Mouse (Mus musculus): ENCODE results near the gene Mtx2. TPM values are rescaled to one million over a fixed set of nuclear protein-coding genes. Genes with fewer than 3 reads are reported as not detected.

The Mtx2 gene
- polyA plus RNA-seq, 1 experiment from 2014 or later = 187 TPM

DNA sequence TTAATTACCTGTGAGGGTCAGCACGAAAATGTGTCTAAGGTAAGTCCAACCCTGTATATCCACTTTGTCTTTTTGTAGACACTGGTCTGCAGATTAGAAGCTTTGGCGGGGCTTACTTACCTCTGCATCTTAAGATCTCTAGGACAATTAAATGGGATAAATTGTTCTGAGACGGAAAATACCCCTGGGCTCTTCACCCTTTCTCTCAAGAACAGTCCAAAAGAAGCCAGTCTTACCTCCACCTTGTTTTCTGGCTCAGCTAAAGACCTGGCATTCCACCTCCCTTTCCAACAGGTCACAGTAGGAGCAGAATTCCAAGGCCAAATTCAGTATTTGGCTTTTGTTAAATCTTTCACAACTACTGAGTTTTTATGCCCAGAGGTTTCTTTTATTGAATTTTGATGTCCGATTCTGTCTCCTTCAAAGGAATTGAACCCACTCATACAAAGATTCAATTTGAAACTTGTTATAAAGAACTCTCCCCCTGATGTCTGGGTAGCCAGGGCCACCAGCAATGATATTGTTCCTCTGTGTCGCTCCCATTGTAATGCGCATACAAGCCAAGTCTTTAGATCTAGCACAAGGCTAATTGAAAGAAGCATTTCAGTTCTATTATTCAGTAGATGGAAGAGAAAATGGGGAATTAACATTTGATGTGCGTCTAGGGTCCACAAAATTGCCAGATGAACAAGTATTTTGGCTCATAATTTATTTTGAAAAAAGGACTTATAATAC lies 67.4 kb downstream of the Mtx2 start:
- Histone ChIP-seq H3K4me2 (ENCODE audit: low read length) (no peak overlapping the region), H3K36me3 (ENCODE audit: control insufficient read depth, insufficient read depth, low read length) (no peaks in the 10 kb centered on the region), H3K27ac (replicated peaks in 1 of 2; ENCODE audit: control insufficient read depth in 1 of 2, insufficient read depth in 1 of 2, low read depth in 2 of 2, low read length in 2 of 2) (no peak overlapping the region), H3K4me1 (ENCODE audit: control insufficient read depth in 2 of 2, insufficient read depth in 2 of 2, low read length in 2 of 2) (no peaks in the 10 kb centered on the region), H3K27me3 (ENCODE audit: control insufficient read depth, insufficient read depth, low read length) (no peaks in the 10 kb centered on the region), H3K9ac (ENCODE audit: low read length) (no peak overlapping the region), H3K4me3 (ENCODE audit: control insufficient read depth in 1 of 2, insufficient read depth in 1 of 2, low read depth in 1 of 2, low read length in 2 of 2) (no peak overlapping the region), H3K9me3 (ENCODE audit: control insufficient read depth, low read length) (no peaks in the 10 kb centered on the region)
- WGBS = 85% methylated on average over 7 of the region's 7 CpGs
- ATAC-seq (ENCODE audit: insufficient number of reproducible peaks, insufficient read depth, low FRiP score, low read depth) = no peak

DNA sequence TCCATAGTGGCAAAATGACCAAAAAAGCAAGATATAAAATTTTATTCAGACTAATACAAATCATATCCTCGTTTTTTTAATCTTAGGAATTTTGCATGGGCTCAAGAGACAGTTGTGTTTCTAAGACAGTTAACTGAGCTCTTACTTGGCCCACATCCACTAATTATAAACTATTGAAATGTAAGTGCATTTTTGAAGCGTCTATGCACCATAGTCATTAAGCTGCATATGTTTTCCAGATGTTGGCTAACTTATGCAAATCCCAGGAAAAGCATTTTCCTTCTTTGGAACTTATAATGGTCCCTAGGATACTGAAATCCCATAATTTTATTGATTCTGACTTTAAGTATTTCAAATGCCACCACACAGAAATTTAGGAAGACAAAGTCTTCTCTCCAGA lies 68.5 kb downstream of the Mtx2 start:
- no peak overlapping the region for H3K27ac ChIP-seq (replicated peaks in 1 of 2; ENCODE audit: control insufficient read depth in 1 of 2, insufficient read depth in 1 of 2, low read depth in 2 of 2, low read length in 2 of 2)
- WGBS = 55% methylated on average over 2 of the region's 2 CpGs

DNA sequence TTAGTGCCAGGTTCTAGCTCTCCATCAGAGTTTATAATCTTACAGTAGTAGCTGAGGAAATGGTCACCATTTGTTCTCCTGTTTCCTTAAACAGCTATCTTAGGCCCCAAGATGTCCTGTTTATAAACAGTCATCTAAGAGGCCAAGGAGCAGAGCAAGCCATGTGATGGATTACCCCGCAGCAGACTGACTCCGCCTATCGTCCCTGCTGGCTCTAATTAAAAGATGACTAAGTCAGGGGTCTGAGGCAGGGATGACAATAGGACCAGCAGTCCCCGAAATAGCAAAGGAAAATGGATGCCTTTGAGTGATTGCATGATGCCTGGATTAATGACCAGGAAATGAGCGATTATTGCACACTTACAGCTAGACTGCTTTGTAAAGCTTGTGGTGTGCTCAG lies 74.4 kb downstream of the Mtx2 start:
- H3K4me3 ChIP-seq (ENCODE audit: control insufficient read depth in 1 of 2, insufficient read depth in 1 of 2, low read depth in 1 of 2, low read length in 2 of 2) = no peak overlapping the region
- no peak overlapping the region for H3K27ac ChIP-seq (replicated peaks in 1 of 2; ENCODE audit: control insufficient read depth in 1 of 2, insufficient read depth in 1 of 2, low read depth in 2 of 2, low read length in 2 of 2)
- H3K36me3 ChIP-seq (ENCODE audit: control insufficient read depth, insufficient read depth, low read length) = no peaks in the 10 kb centered on the region
- no peaks in the 10 kb centered on the region for H3K9me3 ChIP-seq (ENCODE audit: control insufficient read depth, low read length)
- H3K27me3 ChIP-seq (ENCODE audit: control insufficient read depth, insufficient read depth, low read length) = no peaks in the 10 kb centered on the region
- H3K9ac ChIP-seq (ENCODE audit: low read length) = no peak overlapping the region
- no peak for ATAC-seq (ENCODE audit: insufficient number of reproducible peaks, insufficient read depth, low FRiP score, low read depth)
- no peak overlapping the region for H3K4me2 ChIP-seq (ENCODE audit: low read length)
- 43% methylated on average over 5 of the region's 5 CpGs for WGBS
- H3K4me1 ChIP-seq (ENCODE audit: control insufficient read depth in 2 of 2, insufficient read depth in 2 of 2, low read length in 2 of 2) = no peaks in the 10 kb centered on the region; a peak in 1 of 4 replicates

More for the DNA sequence above, 68.5 kb downstream of the Mtx2 start:
- Histone ChIP-seq H3K36me3 (ENCODE audit: control insufficient read depth, insufficient read depth, low read length) (no peaks in the 10 kb centered on the region), H3K4me3 (ENCODE audit: control insufficient read depth in 1 of 2, insufficient read depth in 1 of 2, low read depth in 1 of 2, low read length in 2 of 2) (no peak overlapping the region), H3K9ac (ENCODE audit: low read length) (no peak overlapping the region), H3K9me3 (ENCODE audit: control insufficient read depth, low read length) (no peaks in the 10 kb centered on the region), H3K27me3 (ENCODE audit: control insufficient read depth, insufficient read depth, low read length) (no peaks in the 10 kb centered on the region), H3K4me1 (ENCODE audit: control insufficient read depth in 2 of 2, insufficient read depth in 2 of 2, low read length in 2 of 2) (no peaks in the 10 kb centered on the region), H3K4me2 (ENCODE audit: low read length) (no peak overlapping the region)
- no peak for ATAC-seq (ENCODE audit: insufficient number of reproducible peaks, insufficient read depth, low FRiP score, low read depth)

DNA sequence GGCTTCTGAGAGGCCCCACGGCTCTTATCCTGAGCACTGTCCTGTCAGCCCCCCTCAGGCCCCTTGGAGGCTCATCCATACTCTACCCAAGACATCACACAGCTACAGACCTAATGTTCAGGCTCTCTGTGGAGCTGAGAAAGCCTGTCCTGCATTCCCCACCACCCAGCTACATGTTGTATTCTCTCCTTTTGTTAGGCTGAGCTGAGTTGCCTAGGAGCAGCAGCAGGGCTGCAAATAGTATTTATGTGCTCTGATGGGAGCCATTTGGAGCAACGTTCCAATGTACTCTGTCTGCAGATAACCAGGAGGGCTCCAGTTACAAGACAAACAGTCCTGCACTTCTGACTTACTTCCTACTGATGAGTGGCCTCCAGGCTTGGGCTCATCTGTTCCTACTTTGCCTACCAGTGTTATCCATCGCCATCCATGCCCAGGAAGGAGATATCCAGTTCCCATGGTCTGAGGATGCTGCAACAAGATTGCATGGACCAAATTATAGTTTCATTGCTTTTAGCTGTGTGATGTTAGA lies 76.2 kb downstream of the Mtx2 start:
- H3K4me3 ChIP-seq (ENCODE audit: control insufficient read depth in 1 of 2, insufficient read depth in 1 of 2, low read depth in 1 of 2, low read length in 2 of 2) = no peak overlapping the region
- H3K4me1 ChIP-seq (ENCODE audit: control insufficient read depth in 2 of 2, insufficient read depth in 2 of 2, low read length in 2 of 2) = no peaks in the 10 kb centered on the region; a peak in 1 of 4 replicates
- no peak for ATAC-seq (ENCODE audit: insufficient number of reproducible peaks, insufficient read depth, low FRiP score, low read depth)
- 30% methylated on average over 3 of the region's 3 CpGs for WGBS
- H3K27me3 ChIP-seq (ENCODE audit: control insufficient read depth, insufficient read depth, low read length) = no peaks in the 10 kb centered on the region
- no peak overlapping the region for H3K4me2 ChIP-seq (ENCODE audit: low read length)
- no peak overlapping the region for H3K9ac ChIP-seq (ENCODE audit: low read length)
- H3K36me3 ChIP-seq (ENCODE audit: control insufficient read depth, insufficient read depth, low read length) = no peaks in the 10 kb centered on the region
- no peak overlapping the region for H3K27ac ChIP-seq (replicated peaks in 1 of 2; ENCODE audit: control insufficient read depth in 1 of 2, insufficient read depth in 1 of 2, low read depth in 2 of 2, low read length in 2 of 2)
- H3K9me3 ChIP-seq (ENCODE audit: control insufficient read depth, low read length) = no peaks in the 10 kb centered on the region

DNA sequence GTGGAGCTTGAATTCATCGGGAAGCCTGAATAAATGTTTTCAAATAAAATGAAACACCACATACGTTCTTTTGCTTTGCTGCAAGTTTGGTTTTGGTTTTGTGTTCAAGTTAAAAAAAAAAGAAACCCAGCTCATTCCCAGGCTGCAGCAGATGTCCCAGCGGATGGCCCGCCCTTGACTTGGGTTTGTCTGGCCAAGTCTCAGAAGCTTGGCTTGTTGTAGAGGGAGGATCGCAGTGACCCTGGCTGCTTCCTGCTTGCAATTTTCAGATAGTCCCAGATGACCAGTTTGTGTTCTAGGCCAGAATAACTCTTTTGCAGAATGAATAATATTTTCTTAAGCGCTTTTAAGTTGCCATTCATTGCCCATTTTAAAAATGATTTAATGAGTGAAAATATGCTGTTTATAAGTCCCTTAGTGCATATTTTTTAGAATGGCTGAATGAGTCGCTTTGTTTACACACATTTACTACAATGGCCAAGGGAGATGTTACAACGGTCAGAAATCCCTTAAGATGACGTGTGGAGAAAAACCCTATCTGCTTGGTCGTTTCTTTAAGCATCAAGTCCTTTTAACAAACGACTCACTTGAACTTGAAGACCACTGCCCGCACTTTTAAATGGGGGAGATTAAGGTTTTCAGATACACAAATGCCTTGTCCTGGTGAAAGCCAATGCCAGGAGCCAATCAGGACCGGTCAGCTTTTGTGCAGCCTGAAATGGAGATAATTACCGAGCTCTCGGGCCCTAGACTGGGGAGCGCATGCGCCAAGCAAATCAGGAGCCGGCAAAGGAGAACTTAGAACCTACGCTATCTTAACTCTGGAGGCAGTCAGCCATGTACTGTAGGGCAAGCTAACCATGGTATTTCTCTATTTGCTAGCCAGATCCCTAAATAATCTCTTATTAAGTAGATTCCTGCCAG lies 82.0 kb downstream of the Mtx2 start:
- H3K9me3 ChIP-seq (ENCODE audit: control insufficient read depth, low read length) = no peaks in the 10 kb centered on the region
- no peak overlapping the region for H3K4me2 ChIP-seq (ENCODE audit: low read length)
- H3K27me3 ChIP-seq (ENCODE audit: control insufficient read depth, insufficient read depth, low read length) = no peaks in the 10 kb centered on the region
- H3K4me1 ChIP-seq (ENCODE audit: control insufficient read depth in 2 of 2, insufficient read depth in 2 of 2, low read length in 2 of 2) = 0 out of 4 replicates have a peak, but pooled peaks cover 0 to 2% of the 10 kb centered on the region in 2 experiments
- H3K36me3 ChIP-seq (ENCODE audit: control insufficient read depth, insufficient read depth, low read length) = no peaks in the 10 kb centered on the region
- no peak overlapping the region for H3K4me3 ChIP-seq (ENCODE audit: control insufficient read depth in 1 of 2, insufficient read depth in 1 of 2, low read depth in 1 of 2, low read length in 2 of 2)
- H3K9ac ChIP-seq (ENCODE audit: low read length) = no peak overlapping the region
- no peak for ATAC-seq (ENCODE audit: insufficient number of reproducible peaks, insufficient read depth, low FRiP score, low read depth)
- no peak overlapping the region for H3K27ac ChIP-seq (replicated peaks in 1 of 2; ENCODE audit: control insufficient read depth in 1 of 2, insufficient read depth in 1 of 2, low read depth in 2 of 2, low read length in 2 of 2)
- WGBS = 70% methylated on average over 19 of the region's 19 CpGs

DNA sequence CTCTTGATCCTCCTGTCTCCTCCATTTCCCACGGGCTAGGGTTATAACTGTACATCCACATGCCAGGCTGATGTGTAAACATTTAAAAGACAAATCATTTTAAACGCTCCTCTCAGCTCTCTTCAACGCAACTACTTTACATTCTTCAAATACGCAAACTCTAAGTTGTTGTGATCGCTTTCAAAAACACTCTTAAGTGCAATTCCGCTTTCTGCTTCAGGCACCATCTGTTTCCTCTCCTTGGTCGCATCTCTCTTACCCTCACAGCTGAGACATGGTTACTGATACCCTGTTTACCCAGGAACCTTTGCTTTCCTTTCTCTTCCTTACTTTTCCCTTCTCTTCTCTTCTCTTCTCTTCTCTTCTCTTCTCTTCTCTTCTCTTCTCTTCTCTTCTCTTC lies 86.4 kb downstream of the Mtx2 start:
- H3K4me3 ChIP-seq (ENCODE audit: control insufficient read depth in 1 of 2, insufficient read depth in 1 of 2, low read depth in 1 of 2, low read length in 2 of 2) = no peak overlapping the region
- WGBS = 71% methylated on average over 7 of the region's 7 CpGs
- no peak overlapping the region for H3K9ac ChIP-seq (ENCODE audit: low read length)
- no peak for ATAC-seq (ENCODE audit: insufficient number of reproducible peaks, insufficient read depth, low FRiP score, low read depth)
- no peak overlapping the region for H3K27ac ChIP-seq (replicated peaks in 1 of 2; ENCODE audit: control insufficient read depth in 1 of 2, insufficient read depth in 1 of 2, low read depth in 2 of 2, low read length in 2 of 2)
- H3K4me1 ChIP-seq (ENCODE audit: control insufficient read depth in 2 of 2, insufficient read depth in 2 of 2, low read length in 2 of 2) = 0 out of 4 replicates have a peak, but pooled peaks cover 0 to 1% of the 10 kb centered on the region in 2 experiments
- no peaks in the 10 kb centered on the region for H3K36me3 ChIP-seq (ENCODE audit: control insufficient read depth, insufficient read depth, low read length)
- H3K9me3 ChIP-seq (ENCODE audit: control insufficient read depth, low read length) = no peaks in the 10 kb centered on the region
- H3K27me3 ChIP-seq (ENCODE audit: control insufficient read depth, insufficient read depth, low read length) = no peaks in the 10 kb centered on the region
- H3K4me2 ChIP-seq (ENCODE audit: low read length) = no peak overlapping the region

DNA sequence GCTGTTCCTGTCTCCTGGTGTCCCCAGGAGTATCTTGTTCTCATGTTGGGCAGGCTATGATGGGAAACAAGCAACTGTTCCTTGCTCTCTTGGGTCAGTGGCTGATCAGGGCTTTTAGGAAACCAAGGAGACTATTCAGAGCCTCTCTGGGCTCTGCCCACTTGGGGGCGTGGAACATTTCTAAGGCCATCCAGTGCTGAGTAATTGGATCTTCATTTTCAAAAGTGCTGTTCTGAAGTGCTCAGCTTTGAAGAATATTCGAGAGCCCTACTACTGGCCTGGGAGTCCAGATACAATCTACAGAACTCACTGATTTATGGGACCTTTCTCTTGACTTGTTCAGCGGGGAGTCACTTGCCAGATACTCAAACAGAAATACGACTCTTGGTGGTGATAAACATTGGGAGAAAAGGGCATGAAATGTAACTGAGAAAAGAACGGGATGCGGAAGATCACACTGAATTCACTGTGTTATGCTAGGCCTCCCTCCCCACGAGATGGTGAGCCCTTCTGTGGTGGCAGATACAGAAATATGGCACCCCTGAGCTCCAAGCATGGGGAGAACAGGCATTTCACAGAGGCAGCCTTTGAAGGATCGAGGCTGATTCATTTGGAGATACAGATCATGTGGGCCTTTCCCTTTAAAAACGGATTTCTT lies 92.4 kb downstream of the Mtx2 start:
- H3K9me3 ChIP-seq (ENCODE audit: control insufficient read depth, low read length) = no peaks in the 10 kb centered on the region
- no peaks in the 10 kb centered on the region for H3K27me3 ChIP-seq (ENCODE audit: control insufficient read depth, insufficient read depth, low read length)
- H3K4me3 ChIP-seq (ENCODE audit: control insufficient read depth in 1 of 2, insufficient read depth in 1 of 2, low read depth in 1 of 2, low read length in 2 of 2) = no peak overlapping the region
- ATAC-seq (ENCODE audit: insufficient number of reproducible peaks, insufficient read depth, low FRiP score, low read depth) = no peak
- 63% methylated on average over 9 of the region's 9 CpGs for whole genome bisulfite sequencing
- H3K9ac ChIP-seq (ENCODE audit: low read length) = no peak overlapping the region
- no peaks in the 10 kb centered on the region for H3K36me3 ChIP-seq (ENCODE audit: control insufficient read depth, insufficient read depth, low read length)
- no peaks in the 10 kb centered on the region for H3K4me1 ChIP-seq (ENCODE audit: control insufficient read depth in 2 of 2, insufficient read depth in 2 of 2, low read length in 2 of 2)
- no peak overlapping the region for H3K4me2 ChIP-seq (ENCODE audit: low read length)
- H3K27ac ChIP-seq (replicated peaks in 1 of 2; ENCODE audit: control insufficient read depth in 1 of 2, insufficient read depth in 1 of 2, low read depth in 2 of 2, low read length in 2 of 2) = no peak overlapping the region
